20 mouse cellular contexts compared by ENCODE assay signal in the genomic region with DNA sequence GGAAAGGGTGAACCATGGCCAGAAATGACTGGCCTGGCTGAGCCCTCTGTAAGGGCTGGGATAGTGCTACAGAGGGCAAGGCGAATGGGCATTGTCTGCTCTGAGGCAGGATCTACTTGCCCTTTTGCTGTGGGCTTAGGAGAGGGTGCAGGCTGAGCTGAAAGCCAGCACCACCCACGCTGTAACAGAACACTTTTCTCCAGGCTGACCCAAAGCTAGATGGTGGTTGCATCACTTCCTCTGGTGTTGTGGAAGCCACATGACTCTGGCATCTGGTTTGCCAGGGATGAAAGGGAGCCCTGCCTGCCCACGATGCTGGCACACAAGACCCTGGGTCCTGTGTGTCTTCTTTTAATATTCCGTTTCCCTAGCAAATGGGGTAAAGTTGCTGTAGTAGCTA.
DNase-seq lines count a peak whose midpoint lies in the region; ATAC-seq and TF ChIP-seq lines count a peak whose summit lies in the region.
"Had no signal": no experiment of that assay in that cellular context is flagged by ENCODE, and none has a peak within 500 bp of the region (broad histone marks: within the 10 kb centered on the region; RNA-seq: fewer than 3 reads in every experiment).

No protein-coding gene starts in this region.

- H3K36me3 ChIP-seq in C2C12 (ENCODE audit: control insufficient read depth, insufficient read depth), result no peaks in the 10 kb centered on the region
- H3K36me3 ChIP-seq: intestine, embryonic 15.5 days; midbrain, embryonic 13.5 days had no signal

- H3K27me3 ChIP-seq in C2C12 (ENCODE audit: control insufficient read depth, insufficient read depth, insufficient read length), result no peaks in the 10 kb centered on the region
- H3K27me3 ChIP-seq: intestine, embryonic 15.5 days; midbrain, embryonic 13.5 days had no signal

- H3K79me2 ChIP-seq in C2C12 (ENCODE audit: control insufficient read depth, insufficient read depth), result no peaks in the 10 kb centered on the region

- peak; percentile 58 for ATAC-seq in megakaryocyte progenitor cell, adult 5-6 weeks (replicated peaks; ENCODE audit: poor library complexity)
- ATAC-seq: CD4-positive, CD25-positive, alpha-beta regulatory T cell, adult 4 months; forebrain, postnatal 0 days; intestine, embryonic 15.5 days; midbrain, embryonic 13.5 days had no signal

- H3ac ChIP-seq in C2C12 (ENCODE audit: control insufficient read depth, insufficient read length, low read depth), result no peak overlapping the region

- H3K4me3 ChIP-seq in C2C12 (ENCODE audit: insufficient read depth, poor library complexity, severe bottlenecking), result no peak overlapping the region
- H3K4me3 ChIP-seq: intestine, embryonic 15.5 days; midbrain, embryonic 13.5 days had no signal

- no peaks in the 10 kb centered on the region for H3K79me3 ChIP-seq in C2C12 (ENCODE audit: low read depth)

- peak; percentile 55 for DNase-seq in layer of hippocampus, adult 9-11 months
- DNase-seq in layer of hippocampus, adult 9-10 months (ENCODE audit: low spot score), result no peak
- peak; percentile 59 for DNase-seq in adipocyte (ENCODE audit: low spot score)
- DNase-seq in urinary bladder, postnatal 10 days (ENCODE audit: low spot score), result no peak
- DNase-seq in cerebellum, adult 11 months, result no peak
- DNase-seq: adrenal gland, postnatal 14 days; cerebellum, postnatal 14 days; forebrain, postnatal 0 days; gastrocnemius, postnatal 10 days; heart, postnatal 14 days; left cerebral cortex, postnatal 4 days; lung, embryonic 14.5 days; retina, postnatal 1 day; right cerebral cortex, postnatal 4 days; thymus, postnatal 25 days had no signal

- no peak for TF ChIP-seq CTCF in C2C12 (IDR thresholded peaks at IDR 0.05; ENCODE audit: control insufficient read depth, insufficient read depth, insufficient read length)

TF ChIP-seq in C2C12, 6 proteins besides CTCF, POLR2A, EP300 and RAD21:
- no peak for TF ChIP-seq FOSL1 (IDR thresholded peaks at IDR 0.05; ENCODE audit: insufficient read depth, low read length, poor library complexity, severe bottlenecking)
- TF ChIP-seq MYOG (IDR thresholded peaks at IDR 0.05; ENCODE audit: control insufficient read depth, extremely low read depth, insufficient read length), result no peak
- TF ChIP-seq MAX (IDR thresholded peaks at IDR 0.05), result peak; percentile 90
- peak; percentile 84 for TF ChIP-seq USF1 (IDR thresholded peaks at IDR 0.05; ENCODE audit: low read depth)
- TF ChIP-seq CEBPB (IDR thresholded peaks at IDR 0.05; ENCODE audit: low read depth), result peak; percentile 91

Comparison
In these comparisons a context has a peak if more than half of its experiments do, and no peak if none do; other contexts are left out.
1. DNase-seq: peak in layer of hippocampus, adult 9-11 months (single experiment) and adipocyte (single experiment); none in layer of hippocampus, adult 9-10 months (single experiment), urinary bladder, postnatal 10 days (single experiment) and cerebellum, adult 11 months (single experiment).